Mouse (Mus musculus): ENCODE measurements around the gene Pea15a. TPM values are rescaled to one million over a fixed set of nuclear protein-coding genes. Genes with fewer than 3 reads are reported as not detected.

Gene Pea15a
- 53.5 and 101 TPM in 2 replicates for polyA plus RNA-seq (2012; rRNA removed; ENCODE audit: low replicate concordance)

GRCm38 (mm10) chr1:172206141-172206917 is at the start of gene Pea15a:
Gene Pea15a (minus strand): TSS chr1:172206804.

GRCm38 (mm10) chr1:172219451-172220406 is 13.1 kb upstream of the Pea15a start, which contains the start of gene Casq1:
Gene Casq1 (minus strand): TSS chr1:172219868.

GRCm38 (mm10) chr1:172147835-172148278 is 58.7 kb downstream of the Pea15a start, which contains the start of gene Dcaf8:
Gene Dcaf8 (plus strand): TSS chr1:172148084.

Other genes with a start within 250 kb of the Pea15a start
- gene Vangl2, start 178.4 kb downstream of the Pea15a start, polyA plus RNA-seq (2012; rRNA removed; ENCODE audit: low replicate concordance), result 3.4 and 4.3 TPM in 2 replicates
- gene Nhlh1, start 149.2 kb downstream of the Pea15a start, polyA plus RNA-seq (2012; rRNA removed; ENCODE audit: low replicate concordance), result 0.06 TPM in 1 of 2 replicates, not detected in the other
- 26.9 and 43.7 TPM in 2 replicates for gene Copa, start 124.3 kb downstream of the Pea15a start, polyA plus RNA-seq (2012; rRNA removed; ENCODE audit: low replicate concordance)
- 74.2 and 122 TPM in 2 replicates for gene Ncstn, start 124.0 kb downstream of the Pea15a start, polyA plus RNA-seq (2012; rRNA removed; ENCODE audit: low replicate concordance)
- 109 and 243 TPM in 2 replicates for gene Pex19, start 80.0 kb downstream of the Pea15a start, polyA plus RNA-seq (2012; rRNA removed; ENCODE audit: low replicate concordance)
- gene Dcaf8, start 58.7 kb downstream of the Pea15a start, polyA plus RNA-seq (2012; rRNA removed; ENCODE audit: low replicate concordance), result 57.6 and 76.0 TPM in 2 replicates
- 0.38 and 862 TPM in 2 replicates for gene Casq1, start 13.1 kb upstream of the Pea15a start, polyA plus RNA-seq (2012; rRNA removed; ENCODE audit: low replicate concordance)
- gene Atp1a4, start 51.6 kb upstream of the Pea15a start, polyA plus RNA-seq (2012; rRNA removed; ENCODE audit: low replicate concordance), result 0.30 and 0.49 TPM in 2 replicates
- gene Igsf8, start 54.8 kb upstream of the Pea15a start, polyA plus RNA-seq (2012; rRNA removed; ENCODE audit: low replicate concordance), result 121 and 173 TPM in 2 replicates
- 157 and 372 TPM in 2 replicates for gene Atp1a2, start 91.3 kb upstream of the Pea15a start, polyA plus RNA-seq (2012; rRNA removed; ENCODE audit: low replicate concordance)
- gene Kcnj9, start 122.5 kb upstream of the Pea15a start, polyA plus RNA-seq (2012; rRNA removed; ENCODE audit: low replicate concordance), result 0.10 and 0.18 TPM in 2 replicates
- gene Kcnj10, start 134.4 kb upstream of the Pea15a start, polyA plus RNA-seq (2012; rRNA removed; ENCODE audit: low replicate concordance), result 0.43 and 0.55 TPM in 2 replicates
- 8.8 and 14.8 TPM in 2 replicates for gene Pigm, start 169.7 kb upstream of the Pea15a start, polyA plus RNA-seq (2012; rRNA removed; ENCODE audit: low replicate concordance)